Mouse (Mus musculus): ENCODE data around the gene Clybl.

- TF ChIP-seq CTCF (conservative IDR thresholded peaks at IDR 0.05; ENCODE audit: insufficient read depth, insufficient read length, low read depth, low read length) (no peak), POLR2A (IDR thresholded peaks at IDR 0.05; ENCODE audit: low read depth, low read length) (no peak)
Observed at GRCm38 (mm10) chr14:122371979-122372378, 190.5 kb downstream of the Clybl start.
